Mouse (Mus musculus): ENCODE measurements around the gene Ppp2r5d. TPM values are rescaled to one million over a fixed set of nuclear protein-coding genes. Genes with fewer than 3 reads are reported as not detected.

Gene Ppp2r5d
- polyA plus RNA-seq, 1 experiment from 2014 or later, result 99.9 TPM

DNA sequence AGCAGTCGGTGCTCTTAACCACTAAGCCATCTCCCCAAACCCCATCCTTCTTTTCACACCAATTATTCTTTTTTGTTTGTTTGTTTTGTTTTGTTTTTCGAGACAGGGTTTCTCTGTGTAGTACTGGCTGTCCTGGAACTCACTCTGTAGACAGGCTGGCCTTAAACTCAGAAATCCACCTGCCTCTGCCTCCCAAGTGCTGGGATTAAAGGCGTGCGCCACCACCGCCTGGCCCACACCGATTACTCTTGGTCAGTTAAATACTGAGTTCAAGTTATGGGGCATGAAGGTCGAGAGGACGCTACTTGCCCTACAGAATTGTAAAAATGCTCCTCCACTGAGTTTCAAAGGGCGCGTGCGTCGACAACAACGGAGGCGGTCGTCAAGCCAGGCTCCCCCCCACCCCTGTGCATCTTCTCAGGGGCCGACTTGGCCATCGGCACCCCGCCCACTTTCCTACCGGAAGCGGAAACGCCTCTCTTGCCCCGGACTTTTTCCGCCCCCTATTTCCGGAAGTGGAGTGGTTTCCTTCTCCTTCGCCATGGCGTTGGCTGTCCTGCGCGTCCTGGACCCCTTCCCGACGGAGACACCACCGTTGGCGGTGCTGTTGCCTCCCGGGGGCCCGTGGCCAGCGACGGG, 6.2 kb upstream of the Ppp2r5d start, which contains the start of gene Pex6:
Gene Pex6 (plus strand): TSS at position 505 of the 639 bp plus-strand sequence.
- H3K9me3 ChIP-seq (ENCODE audit: control insufficient read depth, low read length), result no peaks in the 10 kb centered on the region
- peaks cover 20% of the 10 kb centered on the region for H3K36me3 ChIP-seq (ENCODE audit: control insufficient read depth, insufficient read depth, low read length)
- peak within 1 kb of the TSS; percentile 93 for H3K9ac ChIP-seq (ENCODE audit: low read depth, low read length)
- 7% methylated on average over 36 of the region's 36 CpGs for WGBS
- peaks cover 10% of the 10 kb centered on the region for H3K4me1 ChIP-seq (ENCODE audit: control insufficient read depth, insufficient read depth, low read length)
- peak within 1 kb of the TSS; percentile 97 for H3K4me2 ChIP-seq (replicated peaks; ENCODE audit: low read depth, low read length)
- peak; percentile 92 for ATAC-seq (ENCODE audit: low FRiP score, low TSS enrichment)
- peak within 1 kb of the TSS; percentile 100 for H3K4me3 ChIP-seq (ENCODE audit: low read length)
- no peaks in the 10 kb centered on the region for H3K27me3 ChIP-seq (ENCODE audit: control insufficient read depth, insufficient read depth, low read length)
- peak within 1 kb of the TSS; percentile 56; the same call in 1 of the 2 replicates for H3K27ac ChIP-seq (ENCODE audit: low read depth, low read length)

DNA sequence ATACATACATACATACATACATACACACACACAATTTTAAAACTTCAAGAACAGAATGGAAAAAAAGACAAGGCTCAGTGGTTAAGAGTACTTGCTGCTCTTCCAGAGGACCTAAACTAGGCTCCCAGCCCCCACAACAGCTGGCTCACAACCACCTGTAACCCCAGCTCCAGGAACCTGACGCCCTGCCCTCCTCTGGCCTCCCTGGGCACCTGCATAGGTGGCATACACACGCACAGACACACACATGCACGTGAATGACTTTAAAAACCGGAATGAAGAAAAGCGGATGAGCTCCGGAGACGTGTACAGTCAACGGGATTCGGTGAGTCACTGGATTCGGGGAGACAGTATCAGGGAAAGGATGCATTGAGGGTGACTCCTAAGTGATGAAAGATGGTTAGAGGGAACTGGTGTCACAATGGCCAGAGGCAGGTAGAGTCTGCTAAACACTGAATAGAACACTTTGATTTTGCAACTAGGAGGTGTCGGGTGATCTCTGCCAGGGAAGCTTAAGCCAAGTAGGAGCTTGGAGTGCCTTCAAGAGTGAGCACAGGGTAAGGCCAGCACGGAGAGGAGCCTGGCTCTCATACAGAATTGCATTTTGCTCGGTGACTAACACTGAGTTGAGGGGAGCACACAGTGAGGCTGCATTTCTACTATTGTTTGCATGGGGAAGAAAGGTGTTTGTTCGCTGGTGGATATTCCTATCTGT, 1.6 kb upstream of the Ppp2r5d start:
- Histone ChIP-seq H3K4me1 (ENCODE audit: control insufficient read depth, insufficient read depth, low read length) (peaks cover 23% of the 10 kb centered on the region), H3K9me3 (ENCODE audit: control insufficient read depth, low read length) (no peaks in the 10 kb centered on the region), H3K9ac (ENCODE audit: low read depth, low read length) (no peak overlapping the region), H3K27ac (ENCODE audit: low read depth, low read length) (no peak overlapping the region), H3K27me3 (ENCODE audit: control insufficient read depth, insufficient read depth, low read length) (no peaks in the 10 kb centered on the region), H3K4me3 (ENCODE audit: low read length) (no peak overlapping the region), H3K36me3 (ENCODE audit: control insufficient read depth, insufficient read depth, low read length) (no peaks in the 10 kb centered on the region), H3K4me2 (replicated peaks; ENCODE audit: low read depth, low read length) (no peak overlapping the region)
- WGBS, result 90% methylated on average over 14 of the region's 14 CpGs
- ATAC-seq (ENCODE audit: low FRiP score, low TSS enrichment), result no peak

DNA sequence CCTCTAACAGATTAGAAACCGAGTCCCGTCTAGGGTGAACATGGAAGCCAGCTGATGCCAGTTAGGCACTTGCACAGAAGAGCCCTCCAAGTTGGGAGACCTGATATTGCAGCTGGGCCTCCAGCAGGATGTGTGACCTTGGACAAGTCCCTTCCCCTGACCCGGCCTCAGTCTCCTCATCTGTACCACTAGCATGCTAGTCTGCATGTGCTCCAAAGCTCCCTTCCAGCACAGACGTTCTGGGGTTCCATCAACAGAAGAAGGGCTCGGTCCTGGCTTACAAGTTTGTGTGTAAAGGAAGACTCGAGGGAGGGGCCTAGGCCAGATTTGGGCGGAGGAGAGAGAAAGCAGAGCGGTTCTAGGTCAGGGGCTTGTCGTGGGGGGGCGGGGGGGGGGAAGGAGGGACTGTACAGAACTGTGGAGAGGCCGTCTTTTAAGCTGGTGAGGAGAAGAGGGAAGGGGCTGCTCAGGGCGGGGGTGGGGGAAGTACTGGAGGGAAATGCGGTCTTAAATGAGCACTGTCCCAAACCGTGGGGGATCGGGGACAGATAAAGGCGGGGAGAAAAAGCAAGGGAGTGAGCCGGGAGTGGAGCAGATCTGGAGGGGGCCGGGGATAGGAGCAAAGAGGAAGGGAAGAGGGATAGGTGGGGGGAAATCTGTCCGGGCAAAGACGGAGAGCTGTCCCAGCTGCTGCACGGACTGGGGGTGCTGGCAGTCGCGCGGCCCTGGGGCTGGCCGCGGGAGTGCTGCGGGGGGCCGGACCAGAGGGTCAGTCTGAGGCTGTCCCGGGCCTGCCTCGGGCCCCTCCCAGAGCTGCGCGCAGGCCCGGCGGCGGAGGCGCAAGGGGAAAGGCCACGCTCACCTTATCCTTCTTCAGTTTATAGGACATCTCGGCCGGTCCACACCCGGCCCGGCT, 682 bp downstream of the Ppp2r5d start:
- WGBS, result 4% methylated on average over 33 of the region's 41 CpGs
- ATAC-seq (ENCODE audit: low FRiP score, low TSS enrichment), result peak; percentile 86

DNA sequence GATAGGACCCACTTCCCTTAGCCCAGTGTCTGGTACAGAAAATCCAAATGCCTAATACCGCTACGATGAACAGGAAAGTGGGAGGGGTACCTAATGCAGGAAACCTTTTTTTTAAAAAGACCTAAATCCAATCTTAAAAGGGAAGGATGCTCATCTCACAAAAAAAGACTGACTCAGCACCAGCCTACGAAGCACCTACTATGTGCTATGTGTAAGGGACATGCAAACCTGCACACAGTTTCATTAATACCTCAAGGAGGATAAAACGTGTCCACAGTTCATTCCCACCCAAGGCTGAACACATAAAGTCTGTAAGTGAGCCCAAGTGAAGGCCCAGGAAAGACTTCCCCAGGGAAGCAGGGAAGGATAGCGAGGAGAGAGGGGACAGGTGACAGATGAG, 2.4 kb downstream of the Ppp2r5d start:
- no peak for ATAC-seq (ENCODE audit: low FRiP score, low TSS enrichment)
- H3K36me3 ChIP-seq (ENCODE audit: control insufficient read depth, insufficient read depth, low read length), result peaks cover 21% of the 10 kb centered on the region; the same call in 1 of the 2 replicates
- 76% methylated on average over 5 of the region's 5 CpGs for WGBS
- H3K9me3 ChIP-seq (ENCODE audit: control insufficient read depth, low read length), result no peaks in the 10 kb centered on the region
- peak overlapping the region; percentile 90 for H3K9ac ChIP-seq (ENCODE audit: low read depth, low read length)
- H3K4me1 ChIP-seq (ENCODE audit: control insufficient read depth, insufficient read depth, low read length), result peaks cover 23% of the 10 kb centered on the region
- no peaks in the 10 kb centered on the region for H3K27me3 ChIP-seq (ENCODE audit: control insufficient read depth, insufficient read depth, low read length)
- H3K27ac ChIP-seq (ENCODE audit: low read depth, low read length), result no peak overlapping the region
- H3K4me2 ChIP-seq (replicated peaks; ENCODE audit: low read depth, low read length), result peak overlapping the region; percentile 69; the same call in 1 of the 2 replicates
- H3K4me3 ChIP-seq (ENCODE audit: low read length), result no peak overlapping the region

More for the DNA sequence above, 682 bp downstream of the Ppp2r5d start:
- Histone ChIP-seq H3K27me3 (ENCODE audit: control insufficient read depth, insufficient read depth, low read length) (no peaks in the 10 kb centered on the region), H3K36me3 (ENCODE audit: control insufficient read depth, insufficient read depth, low read length) (peaks cover 8% of the 10 kb centered on the region; the same call in 1 of the 2 replicates), H3K27ac (ENCODE audit: low read depth, low read length) (peak overlapping the region; percentile 94), H3K4me3 (ENCODE audit: low read length) (peak overlapping the region; percentile 92), H3K4me2 (replicated peaks; ENCODE audit: low read depth, low read length) (peak overlapping the region; percentile 69), H3K9ac (ENCODE audit: low read depth, low read length) (peak overlapping the region; percentile 90), H3K9me3 (ENCODE audit: control insufficient read depth, low read length) (no peaks in the 10 kb centered on the region), H3K4me1 (ENCODE audit: control insufficient read depth, insufficient read depth, low read length) (peaks cover 23% of the 10 kb centered on the region)

DNA sequence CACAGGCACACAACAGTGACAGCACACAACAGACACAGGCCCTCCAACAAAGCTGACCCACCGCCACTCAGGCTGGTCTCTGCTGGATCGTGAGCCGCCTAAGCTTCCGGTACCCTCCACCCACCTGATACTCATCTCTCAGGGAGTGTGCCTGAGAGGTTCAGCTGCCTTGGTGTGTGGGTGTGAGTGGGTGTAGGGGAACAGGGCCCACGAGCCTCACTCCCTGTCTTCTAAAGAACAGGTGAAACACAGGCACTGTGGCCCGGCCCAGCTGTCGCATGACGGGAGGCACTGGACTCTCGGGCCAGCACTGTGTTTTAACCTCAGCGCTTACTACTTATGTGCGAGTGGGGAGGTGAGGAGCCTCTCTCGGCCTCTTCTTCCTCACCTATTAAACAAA, 2.8 kb downstream of the Ppp2r5d start:
- WGBS, result 71% methylated on average over 12 of the region's 12 CpGs
- Histone ChIP-seq H3K4me1 (ENCODE audit: control insufficient read depth, insufficient read depth, low read length) (peaks cover 23% of the 10 kb centered on the region), H3K4me3 (ENCODE audit: low read length) (no peak overlapping the region), H3K9me3 (ENCODE audit: control insufficient read depth, low read length) (no peaks in the 10 kb centered on the region), H3K27ac (ENCODE audit: low read depth, low read length) (no peak overlapping the region), H3K36me3 (ENCODE audit: control insufficient read depth, insufficient read depth, low read length) (peaks cover 21% of the 10 kb centered on the region; the same call in 1 of the 2 replicates), H3K27me3 (ENCODE audit: control insufficient read depth, insufficient read depth, low read length) (no peaks in the 10 kb centered on the region), H3K9ac (ENCODE audit: low read depth, low read length) (0 out of 2 replicates have a peak overlapping the region, but pooled peaks have one; percentile 25), H3K4me2 (replicated peaks; ENCODE audit: low read depth, low read length) (no peak overlapping the region; the same call in 1 of the 2 replicates)
- no peak for ATAC-seq (ENCODE audit: low FRiP score, low TSS enrichment)

DNA sequence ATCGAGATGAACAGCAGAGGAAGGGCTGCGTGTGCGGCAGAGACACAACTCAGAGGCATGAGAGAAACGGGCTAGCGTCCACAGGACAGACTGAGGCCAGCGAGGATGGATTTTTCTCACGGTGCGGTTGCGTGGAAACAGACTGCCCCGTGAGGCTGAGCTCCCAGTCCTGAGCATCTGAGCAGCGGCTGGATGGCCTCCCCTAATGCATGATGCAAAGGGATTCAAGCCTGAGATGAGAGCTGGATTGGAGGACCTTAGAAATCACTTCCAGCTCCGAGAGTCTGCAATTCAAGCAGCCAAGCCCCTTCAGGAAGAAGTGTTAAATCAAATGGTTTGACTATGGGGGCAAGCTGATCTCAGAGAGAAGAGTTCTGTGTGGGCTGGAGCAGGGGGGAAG, 3.4 kb downstream of the Ppp2r5d start:
- H3K36me3 ChIP-seq (ENCODE audit: control insufficient read depth, insufficient read depth, low read length), result peaks cover 21% of the 10 kb centered on the region; the same call in 1 of the 2 replicates
- 0 out of 2 replicates have a peak overlapping the region, but pooled peaks have one; percentile 25 for H3K9ac ChIP-seq (ENCODE audit: low read depth, low read length)
- H3K9me3 ChIP-seq (ENCODE audit: control insufficient read depth, low read length), result no peaks in the 10 kb centered on the region
- no peak overlapping the region for H3K27ac ChIP-seq (ENCODE audit: low read depth, low read length)
- no peak overlapping the region for H3K4me2 ChIP-seq (replicated peaks; ENCODE audit: low read depth, low read length)
- WGBS, result 80% methylated on average over 12 of the region's 12 CpGs
- peaks cover 23% of the 10 kb centered on the region for H3K4me1 ChIP-seq (ENCODE audit: control insufficient read depth, insufficient read depth, low read length)
- H3K4me3 ChIP-seq (ENCODE audit: low read length), result no peak overlapping the region
- ATAC-seq (ENCODE audit: low FRiP score, low TSS enrichment), result no peak
- H3K27me3 ChIP-seq (ENCODE audit: control insufficient read depth, insufficient read depth, low read length), result no peaks in the 10 kb centered on the region

DNA sequence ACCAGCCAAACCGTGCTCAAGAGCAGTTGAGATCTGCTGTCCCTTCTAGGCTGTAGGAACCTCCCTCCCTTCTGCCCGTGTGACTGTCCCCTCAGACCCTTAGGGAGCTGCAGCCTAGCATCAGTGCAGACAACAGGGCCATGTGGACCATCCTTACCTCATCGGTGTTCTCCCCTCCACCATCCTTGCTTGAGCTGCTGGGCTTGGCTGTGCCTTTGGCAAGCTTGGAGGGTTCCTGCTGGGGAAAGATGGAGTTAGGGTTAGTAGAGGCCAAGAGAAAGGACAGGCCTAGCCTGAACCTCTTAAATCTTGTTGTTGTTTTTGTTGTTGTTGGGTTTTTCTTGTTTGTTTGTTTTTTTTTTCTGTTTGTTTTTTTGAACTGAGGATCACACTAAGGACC, 5.0 kb downstream of the Ppp2r5d start:
- Histone ChIP-seq H3K9ac (ENCODE audit: low read depth, low read length) (no peak overlapping the region), H3K4me3 (ENCODE audit: low read length) (no peak overlapping the region), H3K4me2 (replicated peaks; ENCODE audit: low read depth, low read length) (no peak overlapping the region), H3K27me3 (ENCODE audit: control insufficient read depth, insufficient read depth, low read length) (no peaks in the 10 kb centered on the region), H3K27ac (ENCODE audit: low read depth, low read length) (no peak overlapping the region), H3K36me3 (ENCODE audit: control insufficient read depth, insufficient read depth, low read length) (peaks cover 26% of the 10 kb centered on the region; the same call in 1 of the 2 replicates), H3K4me1 (ENCODE audit: control insufficient read depth, insufficient read depth, low read length) (peaks cover 23% of the 10 kb centered on the region), H3K9me3 (ENCODE audit: control insufficient read depth, low read length) (no peaks in the 10 kb centered on the region)
- 90% methylated on average over 3 of the region's 3 CpGs for WGBS
- ATAC-seq (ENCODE audit: low FRiP score, low TSS enrichment), result no peak

DNA sequence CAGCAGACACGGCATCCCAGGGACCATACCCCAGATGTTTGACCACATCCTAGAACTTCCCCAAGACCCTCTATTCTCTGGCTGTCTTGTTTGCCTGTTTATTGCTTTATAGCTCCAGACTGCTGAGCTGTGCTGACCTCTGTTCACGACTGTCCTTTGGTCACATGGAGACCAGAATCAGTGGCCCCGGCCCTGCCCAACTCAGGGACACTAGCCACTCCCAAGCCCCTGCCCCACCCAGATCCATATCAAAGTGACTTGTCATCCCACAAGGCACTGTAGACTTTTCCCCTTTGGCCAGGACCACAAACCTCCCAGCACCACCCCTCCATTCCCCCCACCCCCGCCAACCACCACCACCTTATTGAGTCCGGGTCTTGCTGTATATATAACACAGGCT, 5.7 kb downstream of the Ppp2r5d start:
- Histone ChIP-seq H3K4me3 (ENCODE audit: low read length) (no peak overlapping the region), H3K27ac (ENCODE audit: low read depth, low read length) (no peak overlapping the region), H3K27me3 (ENCODE audit: control insufficient read depth, insufficient read depth, low read length) (no peaks in the 10 kb centered on the region), H3K9ac (ENCODE audit: low read depth, low read length) (no peak overlapping the region), H3K9me3 (ENCODE audit: control insufficient read depth, low read length) (no peaks in the 10 kb centered on the region), H3K36me3 (ENCODE audit: control insufficient read depth, insufficient read depth, low read length) (peaks cover 26% of the 10 kb centered on the region; the same call in 1 of the 2 replicates), H3K4me1 (ENCODE audit: control insufficient read depth, insufficient read depth, low read length) (peaks cover 23% of the 10 kb centered on the region), H3K4me2 (replicated peaks; ENCODE audit: low read depth, low read length) (no peak overlapping the region)
- ATAC-seq (ENCODE audit: low FRiP score, low TSS enrichment), result no peak
- 50% methylated on average over 5 of the region's 5 CpGs for WGBS

Data from kidney, embryonic 14.5 days (tissue).